Mouse (Mus musculus) midbrain, embryonic 14.5 days (tissue): Measurements from ENCODE around the gene Ehmt2. TPM values are rescaled to one million over a fixed set of nuclear protein-coding genes. Genes with fewer than 3 reads are reported as not detected.
"Not testable (repeated sequence)": the region's sequence is repeated elsewhere in the genome, so short reads cannot be mapped to it uniquely, and the experiment has no call there.

ENCODE experiments used
- ATAC-seq: fragments of 200-750 bp; cut with Nextera tagmentation; 2 replicates; pipeline ENCODE4 v1.8.0; 2017; ENCODE audit warnings: moderate number of reproducible peaks, moderate library complexity; ENCODE audit not compliant: low FRiP score, low TSS enrichment
- DNase-seq: peaks from one replicate; pipeline ENCODE4 v3.0.0-alpha.2; 2015
- H3K27ac ChIP-seq: fragments of 300-500 bp; sonication (generic); replicated peaks from 2 replicates; pipeline ENCODE4 v1.5.1; 2014; ENCODE audit warnings: mild to moderate bottlenecking, low read depth, low read length, moderate library complexity
- H3K27me3 ChIP-seq: fragments of 300-500 bp; sonication (generic); 2 replicates; pipeline ENCODE4 v1.6.1; 2014; ENCODE audit warnings: low read length, control low read depth, mixed read lengths; ENCODE audit not compliant: control insufficient read depth, insufficient read depth
- H3K36me3 ChIP-seq: fragments of 300-500 bp; sonication (generic); 2 replicates; pipeline ENCODE4 v1.6.1; 2014; ENCODE audit warnings: low read length, control low read depth; ENCODE audit not compliant: control insufficient read depth, insufficient read depth
- H3K4me1 ChIP-seq: fragments of 300-500 bp; sonication (generic); 2 replicates; pipeline ENCODE4 v1.6.1; 2014; ENCODE audit warnings: mild to moderate bottlenecking, antibody characterized with exemption, low read length, control low read depth; ENCODE audit not compliant: control insufficient read depth, insufficient read depth
- H3K4me2 ChIP-seq: fragments of 300-500 bp; sonication (generic); 2 replicates; pipeline ENCODE4 v1.6.1; 2014; ENCODE audit warnings: mild to moderate bottlenecking, low read length, moderate library complexity
- H3K4me3 ChIP-seq: fragments of 300-500 bp; sonication (generic); replicated peaks from 2 replicates; pipeline ENCODE4 v1.5.1; 2014; ENCODE audit warnings: low read depth, low read length
- H3K9ac ChIP-seq: fragments of 300-500 bp; sonication (generic); replicated peaks from 2 replicates; pipeline ENCODE4 v1.6.1; 2014; ENCODE audit warnings: mild to moderate bottlenecking, low read length, moderate library complexity
- H3K9me3 ChIP-seq: fragments of 300-500 bp; sonication (generic); 2 replicates; pipeline ENCODE4 v1.6.1; 2016; ENCODE audit warnings: low read length, control low read depth, mixed read lengths; ENCODE audit not compliant: control insufficient read depth
- WGBS: fragments of 180-500 bp; shearing (Covaris S2); extraction: QIAGEN DNeasy Blood & Tissue Kit; methylation state at CpG from one replicate; pipeline ENCODE4 v1.1.7; 2014; 5-methylcytosine and 5-hydroxymethylcytosine counted together
- polyA plus RNA-seq: library from polyadenylated mRNA; unstranded; fragments of >200 nt; fragmentation: Nextera tagmentation; extraction: Ambion mirVana; gene quantifications from 2 replicates; pipeline ENCODE4 v1.2.1, GENCODE M21; 2014

Gene Ehmt2
- polyA plus RNA-seq, 1 experiment from 2014 or later: 91.6 TPM

- 0 out of 2 replicates have a peak, but pooled peaks cover 13% of the 10 kb centered on the region for H3K27me3 ChIP-seq
- not testable (repeated sequence) for H3K9ac ChIP-seq, H3K27ac ChIP-seq, H3K4me1 ChIP-seq, H3K36me3 ChIP-seq, H3K4me3 ChIP-seq, H3K9me3 ChIP-seq, H3K4me2 ChIP-seq, DNase-seq, ATAC-seq
- WGBS: 18% methylated on average over 33 of the region's 40 CpGs
These were observed 59.0 kb downstream of the Ehmt2 start for GRCm38 (mm10) chr17:34957291-34957690.

- not testable (repeated sequence) for H3K9me3 ChIP-seq, H3K27ac ChIP-seq, DNase-seq, H3K4me1 ChIP-seq, H3K4me3 ChIP-seq, H3K9ac ChIP-seq, H3K36me3 ChIP-seq, H3K4me2 ChIP-seq, ATAC-seq
- 0 out of 2 replicates have a peak, but pooled peaks cover 13% of the 10 kb centered on the region for H3K27me3 ChIP-seq
- 32% methylated on average over 28 of the region's 40 CpGs for WGBS
These were observed 59.7 kb downstream of the Ehmt2 start for GRCm38 (mm10) chr17:34957966-34958365.

DNA sequence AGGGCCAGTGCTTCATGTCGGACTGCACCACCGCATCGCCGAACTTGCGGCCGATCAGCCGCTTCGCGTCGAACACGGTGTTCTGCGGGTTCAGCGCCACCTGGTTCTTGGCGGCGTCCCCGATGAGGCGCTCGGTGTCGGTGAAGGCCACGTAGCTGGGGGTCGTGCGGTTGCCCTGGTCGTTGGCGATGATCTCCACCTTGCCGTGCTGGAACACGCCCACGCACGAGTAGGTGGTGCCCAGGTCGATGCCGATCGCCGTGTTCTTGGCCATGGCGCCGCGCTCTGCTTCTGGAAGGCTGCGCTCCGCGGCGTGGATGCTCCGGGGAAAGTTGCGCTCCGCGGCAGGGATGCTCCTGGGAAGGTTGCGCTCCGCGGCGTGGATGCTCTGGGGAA is 60.5 kb downstream of the Ehmt2 start:
- peak; percentile 61 for ATAC-seq
- Histone ChIP-seq H3K4me2 (peak overlapping the region; percentile 70), H3K27me3 (0 out of 2 replicates have a peak, but pooled peaks cover 13% of the 10 kb centered on the region), H3K4me3 (peak overlapping the region; percentile 37)
- not testable (repeated sequence) for H3K27ac ChIP-seq, H3K4me1 ChIP-seq, H3K9me3 ChIP-seq, H3K36me3 ChIP-seq, DNase-seq, H3K9ac ChIP-seq
- WGBS: 0% methylated on average over 21 of the region's 47 CpGs

- DNase-seq (peak; percentile 77), ATAC-seq (peak; percentile 90)
- Histone ChIP-seq H3K4me3 (peak within 1 kb of the TSS; percentile 37), H3K4me2 (peak within 1 kb of the TSS; percentile 70), H3K27me3 (0 out of 2 replicates have a peak, but pooled peaks cover 13% of the 10 kb centered on the region), H3K27ac (peak within 1 kb of the TSS; percentile 37; the same call in 1 of the 2 replicates)
- H3K9ac ChIP-seq, H3K36me3 ChIP-seq, H3K4me1 ChIP-seq, H3K9me3 ChIP-seq: not testable (repeated sequence)
- under 1% methylated on average over 29 of the region's 32 CpGs for WGBS
These were observed 61.0 kb downstream of the Ehmt2 start, which contains the start of gene Hspa1b for GRCm38 (mm10) chr17:34959130-34959778. TSS of gene Hspa1b (minus strand) at chr17:34959238.

DNA sequence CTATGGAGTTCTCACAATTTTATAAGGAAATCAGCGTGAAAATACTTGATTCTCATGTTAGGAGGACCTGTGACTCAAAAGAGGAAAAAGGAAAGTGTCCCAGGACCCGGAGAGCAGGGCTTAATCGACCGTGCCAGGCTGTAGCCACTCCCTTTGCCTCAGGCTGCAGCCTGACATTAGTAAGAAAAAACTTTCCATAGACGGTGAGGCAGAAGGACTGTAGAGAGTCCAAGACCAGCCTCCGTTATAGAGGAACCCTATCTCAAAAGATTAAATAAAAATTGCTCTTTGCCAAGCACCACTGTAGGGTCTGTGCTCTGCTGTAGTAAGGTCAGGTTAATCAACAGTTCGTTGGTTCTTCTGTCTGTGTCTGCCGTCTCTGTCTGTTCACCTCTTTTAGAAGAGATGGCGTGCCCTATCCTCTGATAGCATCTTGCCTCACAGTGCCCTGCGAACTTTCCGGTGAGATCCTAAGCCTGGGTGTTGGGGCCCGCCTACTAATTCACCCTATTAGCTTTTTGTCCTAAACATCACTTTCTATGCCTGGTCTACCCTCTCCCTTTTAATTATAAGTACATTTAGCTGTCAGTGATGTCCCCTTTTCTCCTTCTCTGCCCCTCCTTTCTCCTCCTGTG is 61.7 kb downstream of the Ehmt2 start:
- 10% methylated on average over 12 of the region's 12 CpGs for WGBS
- DNase-seq: peak; percentile 6
- Histone ChIP-seq H3K4me3 (peak overlapping the region; percentile 37), H3K4me2 (peak overlapping the region; percentile 70), H3K9ac (no peak overlapping the region), H3K9me3 (no peaks in the 10 kb centered on the region), H3K27me3 (0 out of 2 replicates have a peak, but pooled peaks cover 10% of the 10 kb centered on the region), H3K36me3 (no peaks in the 10 kb centered on the region), H3K4me1 (0 out of 2 replicates have a peak, but pooled peaks cover 5% of the 10 kb centered on the region), H3K27ac (no peak overlapping the region)
- no peak for ATAC-seq

DNA sequence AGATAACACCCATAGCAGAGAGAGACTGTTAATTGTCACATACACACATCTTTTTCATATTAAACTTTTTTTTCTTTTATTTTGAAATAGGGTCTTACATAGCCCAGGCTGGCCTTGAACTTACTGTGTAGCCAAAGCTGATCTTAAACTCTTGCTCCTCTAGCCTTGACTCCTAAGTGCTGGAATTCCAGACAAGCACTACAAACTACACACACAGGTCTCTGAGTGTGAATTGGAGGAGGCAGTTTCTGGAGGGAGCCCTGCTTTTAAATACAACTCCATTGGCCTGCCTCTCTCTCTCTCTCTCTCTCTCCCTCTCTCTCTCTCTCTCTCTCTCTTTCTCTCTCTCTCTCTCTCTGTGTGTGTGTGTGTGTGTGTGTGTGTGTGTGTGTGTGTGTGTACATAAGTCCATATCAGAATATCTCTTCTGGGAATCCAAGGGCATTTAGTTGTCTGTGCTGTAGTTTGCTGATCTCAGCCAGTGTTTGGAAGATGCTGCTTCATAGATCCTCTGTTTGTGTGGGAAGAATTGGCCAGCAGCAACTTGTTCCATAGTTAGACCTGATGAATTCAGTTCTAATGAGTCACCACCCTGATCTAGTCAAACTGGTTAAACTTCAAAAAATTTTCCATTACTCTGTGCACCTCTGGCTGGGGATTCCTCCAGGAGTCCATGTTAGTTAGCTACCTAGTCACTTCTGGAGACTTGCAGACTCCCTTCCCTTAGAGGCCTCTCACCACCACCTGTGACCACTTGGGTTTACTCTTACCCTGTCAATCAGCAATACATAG is 62.6 kb downstream of the Ehmt2 start:
- no peaks in the 10 kb centered on the region for H3K9me3 ChIP-seq
- H3K4me1 ChIP-seq: 0 out of 2 replicates have a peak, but pooled peaks cover 5% of the 10 kb centered on the region
- no peak for DNase-seq
- ATAC-seq: no peak
- no peak overlapping the region for H3K27ac ChIP-seq
- H3K9ac ChIP-seq: no peak overlapping the region
- H3K4me2 ChIP-seq: no peak overlapping the region
- no peaks in the 10 kb centered on the region for H3K36me3 ChIP-seq
- 0 out of 2 replicates have a peak, but pooled peaks cover 3% of the 10 kb centered on the region for H3K27me3 ChIP-seq
- H3K4me3 ChIP-seq: no peak overlapping the region

DNA sequence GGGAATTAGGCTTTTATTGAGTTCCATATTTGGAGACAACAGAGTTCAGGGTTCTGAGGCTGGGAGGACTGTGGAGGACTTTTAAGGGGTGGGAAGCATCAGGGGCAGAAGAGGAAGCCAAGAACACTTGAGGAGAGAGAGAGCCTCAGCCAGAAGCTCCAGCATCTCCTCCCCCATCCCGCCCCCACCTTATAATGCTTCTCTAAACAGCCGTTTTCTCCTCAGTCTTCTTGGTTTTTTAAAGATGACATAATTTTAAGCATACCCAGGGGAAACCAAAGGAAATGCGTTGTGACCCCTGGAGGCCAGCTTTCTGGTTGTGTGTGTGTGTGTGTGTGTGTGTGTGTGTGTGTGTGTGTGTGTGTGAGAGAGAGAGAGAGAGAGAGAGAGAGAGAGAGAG is 63.9 kb downstream of the Ehmt2 start:
- H3K9ac ChIP-seq: no peak overlapping the region
- 0 out of 2 replicates have a peak, but pooled peaks cover 5% of the 10 kb centered on the region for H3K4me1 ChIP-seq
- no peak overlapping the region for H3K4me3 ChIP-seq
- no peaks in the 10 kb centered on the region for H3K36me3 ChIP-seq
- no peak for DNase-seq
- ATAC-seq: no peak
- WGBS: 38% methylated on average over 3 of the region's 3 CpGs
- no peaks in the 10 kb centered on the region for H3K27me3 ChIP-seq
- H3K27ac ChIP-seq: no peak overlapping the region
- no peak overlapping the region for H3K4me2 ChIP-seq
- H3K9me3 ChIP-seq: no peaks in the 10 kb centered on the region

GRCm38 (mm10) chr17:34962841-34963240 is 64.6 kb downstream of the Ehmt2 start:
- 50% methylated on average over 1 of the region's 1 CpGs for WGBS
- no peak overlapping the region for H3K4me3 ChIP-seq
- H3K4me2 ChIP-seq: no peak overlapping the region
- no peaks in the 10 kb centered on the region for H3K36me3 ChIP-seq
- no peak overlapping the region for H3K27ac ChIP-seq
- H3K9ac ChIP-seq: no peak overlapping the region
- ATAC-seq (no peak), DNase-seq (no peak)
- no peaks in the 10 kb centered on the region; the same call in 1 of the 2 replicates for H3K27me3 ChIP-seq
- no peaks in the 10 kb centered on the region for H3K9me3 ChIP-seq
- 0 out of 2 replicates have a peak, but pooled peaks cover 5% of the 10 kb centered on the region for H3K4me1 ChIP-seq
